Mouse (Mus musculus): ENCODE measurements around the gene Myl3. TPM values are rescaled to one million over a fixed set of nuclear protein-coding genes. Genes with fewer than 3 reads are reported as not detected.

The Myl3 gene
- polyA plus RNA-seq, 1 experiment from 2014 or later = 7.5 TPM

- H3K36me3 ChIP-seq = 0 out of 2 replicates have a peak, but pooled peaks cover 5% of the 10 kb centered on the region
- no peaks in the 10 kb centered on the region for H3K9me3 ChIP-seq (replicated peaks)
- ATAC-seq (ENCODE audit: insufficient number of reproducible peaks, low FRiP score, low TSS enrichment, low read depth) = no peak
- H3K4me1 ChIP-seq = peaks cover 91% of the 10 kb centered on the region
- WGBS = 56% methylated on average over 4 of the region's 4 CpGs
- 0 out of 2 replicates have a peak, but pooled peaks cover 14% of the 10 kb centered on the region for H3K27me3 ChIP-seq
- peak overlapping the region; percentile 11; the same call in 1 of the 2 replicates for H3K27ac ChIP-seq (replicated peaks)
- H3K9ac ChIP-seq = no peak overlapping the region
- H3K4me3 ChIP-seq (replicated peaks) = no peak overlapping the region; the same call in 1 of the 2 replicates
- H3K4me2 ChIP-seq (replicated peaks) = peak overlapping the region; percentile 60
Measured at GRCm38 (mm10) chr9:110731859-110732258, 9.8 kb upstream of the Myl3 start.

- peak; percentile 88 for ATAC-seq (ENCODE audit: insufficient number of reproducible peaks, low FRiP score, low TSS enrichment, low read depth)
- under 1% methylated on average over 26 of the region's 26 CpGs for WGBS
- 0 out of 2 replicates have a peak, but pooled peaks cover 9% of the 10 kb centered on the region for H3K27me3 ChIP-seq
- H3K9me3 ChIP-seq (replicated peaks) = no peaks in the 10 kb centered on the region
- peak overlapping the region; percentile 43 for H3K4me3 ChIP-seq (replicated peaks)
- H3K36me3 ChIP-seq = 0 out of 2 replicates have a peak, but pooled peaks cover 5% of the 10 kb centered on the region
- H3K9ac ChIP-seq = peak overlapping the region; percentile 19
- peak overlapping the region; percentile 81 for H3K27ac ChIP-seq (replicated peaks)
- peaks cover 93% of the 10 kb centered on the region for H3K4me1 ChIP-seq
- H3K4me2 ChIP-seq (replicated peaks) = peak overlapping the region; percentile 60
Measured at GRCm38 (mm10) chr9:110732623-110733022, 9.0 kb upstream of the Myl3 start.

- peak overlapping the region; percentile 60 for H3K4me2 ChIP-seq (replicated peaks)
- ATAC-seq (ENCODE audit: insufficient number of reproducible peaks, low FRiP score, low TSS enrichment, low read depth) = no peak
- H3K4me1 ChIP-seq = peaks cover 90% of the 10 kb centered on the region
- no peaks in the 10 kb centered on the region for H3K9me3 ChIP-seq (replicated peaks)
- H3K9ac ChIP-seq = peak overlapping the region; percentile 19
- peak overlapping the region; percentile 43 for H3K4me3 ChIP-seq (replicated peaks)
- H3K36me3 ChIP-seq = 0 out of 2 replicates have a peak, but pooled peaks cover 5% of the 10 kb centered on the region
- WGBS = 4% methylated on average over 8 of the region's 8 CpGs
- H3K27ac ChIP-seq (replicated peaks) = peak overlapping the region; percentile 81
- 0 out of 2 replicates have a peak, but pooled peaks cover 9% of the 10 kb centered on the region for H3K27me3 ChIP-seq
Measured at GRCm38 (mm10) chr9:110733102-110733501, 8.6 kb upstream of the Myl3 start.

GRCm38 (mm10) chr9:110734154-110734553 is 7.5 kb upstream of the Myl3 start:
- no peak overlapping the region for H3K9ac ChIP-seq
- no peak overlapping the region for H3K4me3 ChIP-seq (replicated peaks)
- 0 out of 2 replicates have a peak overlapping the region, but pooled peaks have one; percentile 3 for H3K27ac ChIP-seq (replicated peaks)
- peaks cover 94% of the 10 kb centered on the region for H3K4me1 ChIP-seq
- 0 out of 2 replicates have a peak, but pooled peaks cover 5% of the 10 kb centered on the region for H3K36me3 ChIP-seq
- no peak for ATAC-seq (ENCODE audit: insufficient number of reproducible peaks, low FRiP score, low TSS enrichment, low read depth)
- 64% methylated on average over 7 of the region's 7 CpGs for WGBS
- H3K27me3 ChIP-seq = 0 out of 2 replicates have a peak, but pooled peaks cover 9% of the 10 kb centered on the region
- 0 out of 2 replicates have a peak overlapping the region, but pooled peaks have one; percentile 60 for H3K4me2 ChIP-seq (replicated peaks)
- no peaks in the 10 kb centered on the region for H3K9me3 ChIP-seq (replicated peaks)

- H3K9ac ChIP-seq = no peak overlapping the region
- H3K27me3 ChIP-seq = peaks cover 13% of the 10 kb centered on the region; the same call in 1 of the 2 replicates
- 23% methylated on average over 9 of the region's 9 CpGs for WGBS
- H3K27ac ChIP-seq (replicated peaks) = peak overlapping the region; percentile 65; the same call in 1 of the 2 replicates
- no peak for ATAC-seq (ENCODE audit: insufficient number of reproducible peaks, low FRiP score, low TSS enrichment, low read depth)
- peak overlapping the region; percentile 25 for H3K4me2 ChIP-seq (replicated peaks)
- peaks cover 87% of the 10 kb centered on the region for H3K4me1 ChIP-seq
- 0 out of 2 replicates have a peak, but pooled peaks cover 5% of the 10 kb centered on the region for H3K36me3 ChIP-seq
- H3K4me3 ChIP-seq (replicated peaks) = peak overlapping the region; percentile 11; the same call in 1 of the 2 replicates
- no peaks in the 10 kb centered on the region for H3K9me3 ChIP-seq (replicated peaks)
Measured at GRCm38 (mm10) chr9:110736362-110736761, 5.3 kb upstream of the Myl3 start.

- WGBS = 17% methylated on average over 1 of the region's 1 CpGs
- Histone ChIP-seq H3K9me3 (replicated peaks) (no peaks in the 10 kb centered on the region), H3K27ac (replicated peaks) (no peak overlapping the region), H3K36me3 (0 out of 2 replicates have a peak, but pooled peaks cover 5% of the 10 kb centered on the region), H3K4me2 (replicated peaks) (peak overlapping the region; percentile 56), H3K9ac (no peak overlapping the region), H3K4me1 (peaks cover 74% of the 10 kb centered on the region), H3K4me3 (replicated peaks) (peak overlapping the region; percentile 63; the same call in 1 of the 2 replicates), H3K27me3 (peaks cover 13% of the 10 kb centered on the region; the same call in 1 of the 2 replicates)
- no peak for ATAC-seq (ENCODE audit: insufficient number of reproducible peaks, low FRiP score, low TSS enrichment, low read depth)
Measured at GRCm38 (mm10) chr9:110738054-110738453, 3.6 kb upstream of the Myl3 start.

GRCm38 (mm10) chr9:110739961-110740360 is 1.7 kb upstream of the Myl3 start:
- Histone ChIP-seq H3K36me3 (0 out of 2 replicates have a peak, but pooled peaks cover 2% of the 10 kb centered on the region), H3K27ac (replicated peaks) (0 out of 2 replicates have a peak overlapping the region, but pooled peaks have one; percentile 28), H3K27me3 (peaks cover 24% of the 10 kb centered on the region), H3K9ac (peak overlapping the region; percentile 59), H3K9me3 (replicated peaks) (no peaks in the 10 kb centered on the region), H3K4me1 (peaks cover 61% of the 10 kb centered on the region), H3K4me2 (replicated peaks) (peak overlapping the region; percentile 56), H3K4me3 (replicated peaks) (peak overlapping the region; percentile 63)
- WGBS = 72% methylated on average over 7 of the region's 7 CpGs
- ATAC-seq (ENCODE audit: insufficient number of reproducible peaks, low FRiP score, low TSS enrichment, low read depth) = no peak

- under 1% methylated on average over 55 of the region's 71 CpGs for WGBS
- Histone ChIP-seq H3K4me3 (replicated peaks) (peak overlapping the region; percentile 63), H3K36me3 (no peaks in the 10 kb centered on the region), H3K9ac (peak overlapping the region; percentile 59), H3K4me2 (replicated peaks) (peak overlapping the region; percentile 56), H3K27me3 (peaks cover 19% of the 10 kb centered on the region), H3K9me3 (replicated peaks) (no peaks in the 10 kb centered on the region), H3K4me1 (peaks cover 53% of the 10 kb centered on the region), H3K27ac (replicated peaks) (peak overlapping the region; percentile 97)
- ATAC-seq (ENCODE audit: insufficient number of reproducible peaks, low FRiP score, low TSS enrichment, low read depth) = peak; percentile 79
Measured at GRCm38 (mm10) chr9:110742295-110742950, 762 bp downstream of the Myl3 start.

- H3K36me3 ChIP-seq = no peaks in the 10 kb centered on the region
- H3K9me3 ChIP-seq (replicated peaks) = no peaks in the 10 kb centered on the region
- H3K4me3 ChIP-seq (replicated peaks) = peak overlapping the region; percentile 63
- peak; percentile 39 for ATAC-seq (ENCODE audit: insufficient number of reproducible peaks, low FRiP score, low TSS enrichment, low read depth)
- H3K27ac ChIP-seq (replicated peaks) = peak overlapping the region; percentile 97
- H3K4me1 ChIP-seq = peaks cover 51% of the 10 kb centered on the region
- H3K4me2 ChIP-seq (replicated peaks) = peak overlapping the region; percentile 56
- WGBS = under 1% methylated on average over 37 of the region's 49 CpGs
- H3K9ac ChIP-seq = peak overlapping the region; percentile 59
- peaks cover 19% of the 10 kb centered on the region for H3K27me3 ChIP-seq
Measured at GRCm38 (mm10) chr9:110742951-110743455, 1.3 kb downstream of the Myl3 start.

- Histone ChIP-seq H3K9me3 (replicated peaks) (no peaks in the 10 kb centered on the region), H3K4me1 (peaks cover 44% of the 10 kb centered on the region), H3K4me2 (replicated peaks) (peak overlapping the region; percentile 56), H3K36me3 (no peaks in the 10 kb centered on the region), H3K4me3 (replicated peaks) (peak overlapping the region; percentile 63), H3K27ac (replicated peaks) (peak overlapping the region; percentile 97), H3K9ac (peak overlapping the region; percentile 59), H3K27me3 (peaks cover 19% of the 10 kb centered on the region)
- WGBS = 2% methylated on average over 48 of the region's 63 CpGs
- ATAC-seq (ENCODE audit: insufficient number of reproducible peaks, low FRiP score, low TSS enrichment, low read depth) = peak; percentile 63
Measured at GRCm38 (mm10) chr9:110743456-110744323, 2.0 kb downstream of the Myl3 start.
